Mouse (Mus musculus) liver, embryonic 13.5 days (tissue): ENCODE data around the gene Tmem116. TPM values are rescaled to one million over a fixed set of nuclear protein-coding genes. Genes with fewer than 3 reads are reported as not detected.

Experiments used
- ATAC-seq: fragments of 200-750 bp; cut with Nextera tagmentation; 2 replicates; pipeline ENCODE4 v1.8.0; 2017; ENCODE audit warnings: low read depth, mild to moderate bottlenecking, moderate number of reproducible peaks, moderate library complexity
- DNase-seq: peaks from one replicate; pipeline ENCODE4 v3.0.0; 2022
- H3K27ac ChIP-seq: fragments of 300-500 bp; sonication (generic); 2 replicates; pipeline ENCODE4 v1.5.1; 2015; ENCODE audit warnings: moderate library complexity, mild to moderate bottlenecking, inconsistent platforms
- H3K27me3 ChIP-seq: fragments of 300-500 bp; sonication (generic); 2 replicates; pipeline ENCODE4 v1.6.1; 2015; ENCODE audit warnings: mild to moderate bottlenecking, inconsistent platforms
- H3K36me3 ChIP-seq: fragments of 300-500 bp; sonication (generic); 2 replicates; pipeline ENCODE4 v1.6.1; 2015; ENCODE audit warnings: mild to moderate bottlenecking, inconsistent platforms
- H3K4me1 ChIP-seq: fragments of 300-500 bp; sonication (generic); replicated peaks from 2 replicates; pipeline ENCODE4 v1.6.1; 2015; ENCODE audit warnings: inconsistent platforms
- H3K4me2 ChIP-seq: fragments of 300-500 bp; sonication (generic); 2 replicates; pipeline ENCODE4 v1.6.1; 2015; ENCODE audit warnings: inconsistent platforms, mild to moderate bottlenecking, moderate library complexity
- H3K4me3 ChIP-seq: fragments of 300-500 bp; sonication (generic); replicated peaks from 2 replicates; pipeline ENCODE4 v1.5.1; 2015; ENCODE audit warnings: mild to moderate bottlenecking, inconsistent platforms
- H3K9ac ChIP-seq: fragments of 300-500 bp; sonication (generic); 2 replicates; pipeline ENCODE4 v1.6.1; 2015; ENCODE audit warnings: mild to moderate bottlenecking, inconsistent platforms
- H3K9me3 ChIP-seq: fragments of 300-500 bp; sonication (generic); replicated peaks from 2 replicates; pipeline ENCODE4 v1.6.1; 2016; ENCODE audit warnings: inconsistent platforms
- WGBS: fragments of 180-500 bp; shearing (Covaris S2); methylation state at CpG from one replicate; pipeline ENCODE4 v1.1.7; 2015; ENCODE audit not compliant: insufficient replicate concordance; 5-methylcytosine and 5-hydroxymethylcytosine counted together
- polyA plus RNA-seq: library from polyadenylated mRNA; unstranded; fragments of >200 nt; fragmentation: Nextera tagmentation; extraction: Ambion mirVana; gene quantifications from 2 replicates; pipeline ENCODE4 v1.2.1, GENCODE M21; 2015

Tmem116 gene
- polyA plus RNA-seq, 1 experiment from 2014 or later, result 1.3 TPM

DNA sequence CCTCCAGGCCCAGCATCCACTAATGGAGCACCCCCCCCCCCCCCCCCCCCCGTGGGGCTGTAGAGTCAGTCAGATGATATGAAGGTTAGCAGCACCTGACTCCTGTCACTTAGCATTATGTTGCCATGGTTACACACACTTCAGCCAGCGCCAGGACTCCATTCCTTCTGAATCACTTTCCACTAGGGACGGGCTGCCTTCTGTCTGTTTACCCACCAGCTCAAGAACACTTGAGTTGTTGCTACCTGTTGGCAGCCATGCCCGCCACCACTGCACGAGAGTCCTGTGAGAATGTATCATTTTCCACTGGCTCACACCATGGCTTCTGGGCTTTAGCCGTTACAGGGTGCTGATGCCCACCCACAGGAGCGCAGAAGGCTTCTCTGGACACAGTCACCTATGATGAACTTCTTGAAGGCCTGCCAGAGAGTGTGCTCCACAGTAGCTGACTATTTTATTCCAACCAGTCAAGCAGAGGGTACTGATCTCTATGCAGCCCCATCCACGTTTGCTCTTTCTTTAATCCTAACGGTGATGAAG is 118.3 kb downstream of the Tmem116 start:
- Histone ChIP-seq H3K4me1 (0 out of 2 replicates have a peak, but pooled peaks cover 6% of the 10 kb centered on the region), H3K4me2 (no peak overlapping the region), H3K36me3 (peaks cover 62% of the 10 kb centered on the region), H3K27me3 (no peaks in the 10 kb centered on the region), H3K9ac (no peak overlapping the region), H3K9me3 (no peaks in the 10 kb centered on the region), H3K4me3 (no peak overlapping the region), H3K27ac (no peak overlapping the region)
- DNase-seq (no peak), ATAC-seq (no peak)
- WGBS, result 80% methylated on average over 9 of the region's 9 CpGs

DNA sequence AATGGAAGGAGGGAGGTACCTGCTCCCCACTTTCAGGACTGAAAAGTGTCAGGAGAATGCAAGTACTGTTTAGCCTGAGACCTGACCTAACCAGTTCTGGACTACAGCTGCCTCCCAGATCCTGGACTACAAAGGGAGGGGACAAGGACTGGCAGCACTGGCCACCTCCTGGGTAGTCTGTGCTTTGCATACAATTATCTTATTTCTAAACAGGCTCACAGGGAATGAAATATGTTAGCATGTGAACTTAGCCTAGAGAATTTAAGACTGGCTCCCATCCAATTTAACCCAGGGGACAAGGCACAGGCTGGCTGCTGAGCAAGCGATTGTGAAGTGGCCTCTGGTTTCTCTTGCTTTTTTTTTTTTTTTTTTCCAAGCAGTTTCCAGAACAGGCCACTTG is 119.1 kb downstream of the Tmem116 start:
- no peak overlapping the region for H3K4me3 ChIP-seq
- H3K36me3 ChIP-seq, result peaks cover 69% of the 10 kb centered on the region
- H3K9me3 ChIP-seq, result no peaks in the 10 kb centered on the region
- no peak for ATAC-seq
- no peak overlapping the region for H3K27ac ChIP-seq
- WGBS, result 74% methylated on average over 1 of the region's 1 CpGs
- H3K4me1 ChIP-seq, result 0 out of 2 replicates have a peak, but pooled peaks cover 6% of the 10 kb centered on the region
- no peak overlapping the region for H3K9ac ChIP-seq
- H3K27me3 ChIP-seq, result no peaks in the 10 kb centered on the region
- no peak for DNase-seq
- H3K4me2 ChIP-seq, result no peak overlapping the region

Other genes with a start within 250 kb of the Tmem116 start
- 556 and 610 TPM in 2 replicates for gene Rpl6, start 247.4 kb upstream of the Tmem116 start, polyA plus RNA-seq
- gene Hectd4, start 231.7 kb upstream of the Tmem116 start, polyA plus RNA-seq, result 6.9 and 7.6 TPM in 2 replicates
- gene Trafd1, start 66.3 kb upstream of the Tmem116 start, polyA plus RNA-seq, result 19.7 and 21.4 TPM in 2 replicates
- 32.8 and 37.7 TPM in 2 replicates for gene Naa25, start 54.0 kb upstream of the Tmem116 start, polyA plus RNA-seq
- gene Erp29, start 613 bp downstream of the Tmem116 start, polyA plus RNA-seq, result 99.8 and 102 TPM in 2 replicates
- not detected in 2 replicates for gene Adam1b, start 51.5 kb downstream of the Tmem116 start, polyA plus RNA-seq
- 0.33 and 0.48 TPM in 2 replicates for gene Adam1a, start 93.6 kb downstream of the Tmem116 start, polyA plus RNA-seq
- gene Gm42878, start 93.6 kb downstream of the Tmem116 start, polyA plus RNA-seq, result not detected in 2 replicates
- 27.4 and 29.1 TPM in 2 replicates for gene Mapkapk5, start 94.0 kb downstream of the Tmem116 start, polyA plus RNA-seq
- gene Aldh2, start 141.9 kb downstream of the Tmem116 start, polyA plus RNA-seq, result 123 and 138 TPM in 2 replicates
- gene Acad12, start 167.0 kb downstream of the Tmem116 start, polyA plus RNA-seq, result 1.4 TPM in 2 replicates
- gene Acad10, start 208.6 kb downstream of the Tmem116 start, polyA plus RNA-seq, result 2.0 and 2.4 TPM in 2 replicates
- gene Brap, start 208.7 kb downstream of the Tmem116 start, polyA plus RNA-seq, result 23.9 and 25.5 TPM in 2 replicates